Mouse (Mus musculus): ENCODE measurements at regions not wholly inside any gene's neighbourhood (a gene's known extent, or its start where the extent isn't known, plus 50 kb on each side); places are given as distances from the start of the nearest gene placed in this dataset.

DNA sequence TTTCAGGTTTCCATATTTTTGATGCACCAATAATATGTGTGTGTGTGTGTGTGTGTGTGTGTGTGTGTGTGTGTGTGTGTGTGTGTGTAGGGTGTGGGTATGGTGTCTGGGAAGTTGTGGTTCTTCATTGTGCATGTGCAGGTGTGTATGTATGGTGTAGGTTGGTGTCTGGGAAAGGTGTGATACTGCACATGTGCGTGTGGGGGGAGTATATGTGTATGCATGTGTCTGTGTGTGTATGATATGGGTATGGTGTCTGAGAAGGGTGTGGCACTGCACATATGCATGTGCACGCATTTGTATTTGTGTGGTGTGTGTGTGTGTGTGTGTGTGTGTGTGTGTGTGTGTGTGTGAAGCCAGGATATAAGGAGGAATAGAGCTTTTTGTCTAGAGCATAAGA is 99.6 kb downstream of the Arl4a start:
- no peak for DNase-seq (ENCODE audit: extremely low read depth, low read depth, low spot score)
- Histone ChIP-seq H3K27ac (replicated peaks; ENCODE audit: insufficient read depth, low read depth, low read length) (no peak overlapping the region), H3K27me3 (ENCODE audit: control insufficient read depth, insufficient read depth, low read length) (no peaks in the 10 kb centered on the region), H3K4me1 (ENCODE audit: control insufficient read depth, insufficient read depth, low read length) (no peaks in the 10 kb centered on the region), H3K4me3 (ENCODE audit: insufficient read depth, low read depth, low read length) (no peak overlapping the region), H3K36me3 (ENCODE audit: control insufficient read depth, insufficient read depth, low read length) (no peaks in the 10 kb centered on the region), H3K79me2 (ENCODE audit: control insufficient read depth, insufficient read depth, low read length) (no peaks in the 10 kb centered on the region), H3K9ac (ENCODE audit: low read depth, low read length) (no peak overlapping the region)
- TF ChIP-seq POLR2A (IDR thresholded peaks at IDR 0.05; ENCODE audit: extremely low read depth, insufficient read depth, low read length) (no peak), CTCF (IDR thresholded peaks at IDR 0.05; ENCODE audit: low read depth, low read length) (no peak)
- WGBS, result 94% methylated on average over 2 of the region's 2 CpGs

DNA sequence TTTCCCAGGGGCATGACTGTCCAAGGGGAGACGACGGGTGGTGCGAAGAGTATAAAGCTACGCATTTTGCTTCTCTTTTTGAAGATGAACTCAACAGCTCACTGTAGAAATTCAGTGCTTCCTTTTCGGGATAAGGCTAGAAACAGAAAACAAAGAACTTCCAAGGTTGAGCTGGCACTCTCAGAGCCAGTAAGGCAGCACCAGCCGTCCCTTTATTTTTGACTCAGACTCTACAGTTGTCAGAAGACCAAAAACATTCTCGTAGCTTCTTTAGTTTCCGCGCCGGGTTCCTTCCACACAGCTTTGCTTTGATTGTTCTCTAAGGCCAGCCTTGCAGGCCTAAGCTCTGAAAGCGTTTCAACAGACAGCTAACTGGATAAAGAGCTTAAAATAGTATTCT is 101.5 kb downstream of the Arl4a start:
- WGBS, result 93% methylated on average over 11 of the region's 11 CpGs
- TF ChIP-seq CTCF (IDR thresholded peaks at IDR 0.05; ENCODE audit: low read depth, low read length) (no peak), POLR2A (IDR thresholded peaks at IDR 0.05; ENCODE audit: extremely low read depth, insufficient read depth, low read length) (no peak)
- Histone ChIP-seq H3K27me3 (ENCODE audit: control insufficient read depth, insufficient read depth, low read length) (no peaks in the 10 kb centered on the region), H3K9ac (ENCODE audit: low read depth, low read length) (no peak overlapping the region), H3K27ac (replicated peaks; ENCODE audit: insufficient read depth, low read depth, low read length) (no peak overlapping the region), H3K36me3 (ENCODE audit: control insufficient read depth, insufficient read depth, low read length) (no peaks in the 10 kb centered on the region), H3K4me1 (ENCODE audit: control insufficient read depth, insufficient read depth, low read length) (peaks cover 1% of the 10 kb centered on the region; the same call in 1 of the 2 replicates), H3K79me2 (ENCODE audit: control insufficient read depth, insufficient read depth, low read length) (no peaks in the 10 kb centered on the region), H3K4me3 (ENCODE audit: insufficient read depth, low read depth, low read length) (no peak overlapping the region)
- no peak for DNase-seq (ENCODE audit: extremely low read depth, low read depth, low spot score)

DNA sequence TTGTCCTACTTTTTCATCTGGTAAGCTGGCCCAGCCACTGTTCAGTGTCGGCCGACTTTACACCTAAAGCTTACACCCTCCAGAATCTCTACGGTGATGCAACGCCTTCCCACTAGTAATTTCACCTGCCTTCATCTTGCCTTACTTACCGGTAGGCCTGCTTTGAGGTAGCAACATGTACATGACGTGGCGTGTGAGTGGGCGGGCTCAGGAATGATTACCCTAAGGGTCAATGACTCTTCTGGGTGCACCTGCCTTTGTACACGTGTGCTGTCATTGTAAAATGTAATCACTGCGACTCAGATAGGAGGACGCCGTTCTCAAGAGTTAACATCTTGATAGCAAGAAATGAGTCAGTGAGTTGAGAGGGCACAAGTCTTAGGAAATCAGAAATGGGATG is 102.0 kb downstream of the Arl4a start:
- WGBS, result 88% methylated on average over 12 of the region's 12 CpGs
- DNase-seq (ENCODE audit: extremely low read depth, low read depth, low spot score), result no peak
- Histone ChIP-seq H3K27me3 (ENCODE audit: control insufficient read depth, insufficient read depth, low read length) (no peaks in the 10 kb centered on the region), H3K36me3 (ENCODE audit: control insufficient read depth, insufficient read depth, low read length) (no peaks in the 10 kb centered on the region), H3K9ac (ENCODE audit: low read depth, low read length) (no peak overlapping the region), H3K79me2 (ENCODE audit: control insufficient read depth, insufficient read depth, low read length) (no peaks in the 10 kb centered on the region), H3K4me3 (ENCODE audit: insufficient read depth, low read depth, low read length) (no peak overlapping the region), H3K4me1 (ENCODE audit: control insufficient read depth, insufficient read depth, low read length) (peaks cover 2% of the 10 kb centered on the region; the same call in 1 of the 2 replicates), H3K27ac (replicated peaks; ENCODE audit: insufficient read depth, low read depth, low read length) (no peak overlapping the region)
- no peak for TF ChIP-seq CTCF (IDR thresholded peaks at IDR 0.05; ENCODE audit: low read depth, low read length)
- no peak for TF ChIP-seq POLR2A (IDR thresholded peaks at IDR 0.05; ENCODE audit: extremely low read depth, insufficient read depth, low read length)

- Histone ChIP-seq H3K9ac (ENCODE audit: low read depth, low read length) (no peak overlapping the region), H3K27ac (replicated peaks; ENCODE audit: insufficient read depth, low read depth, low read length) (no peak overlapping the region)
- TF ChIP-seq CTCF (IDR thresholded peaks at IDR 0.05; ENCODE audit: low read depth, low read length) (no peak), POLR2A (IDR thresholded peaks at IDR 0.05; ENCODE audit: extremely low read depth, insufficient read depth, low read length) (no peak)
Observed at GRCm38 (mm10) chr12:39934877-39935276, 102.9 kb downstream of the Arl4a start.

DNA sequence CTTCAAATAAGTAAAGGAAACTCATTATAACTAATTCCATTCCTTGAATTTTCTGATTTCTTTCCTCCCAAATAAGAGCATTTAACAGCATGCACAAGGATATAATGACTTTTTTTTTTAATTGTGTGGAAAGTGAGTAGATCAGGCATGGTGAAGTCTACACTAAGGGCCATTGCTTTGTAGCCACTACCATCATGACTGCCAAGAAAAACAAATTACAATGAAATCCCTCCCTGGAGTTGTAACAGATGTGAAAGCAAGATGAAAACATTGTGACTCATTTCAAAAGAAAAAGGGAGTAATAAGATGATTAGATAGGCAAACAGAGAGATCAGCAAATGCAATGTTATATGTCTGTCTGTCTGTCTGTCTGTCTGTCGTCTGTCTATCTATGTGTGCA is 106.6 kb downstream of the Arl4a start:
- H3K27me3 ChIP-seq (ENCODE audit: control insufficient read depth, insufficient read depth, low read length), result no peaks in the 10 kb centered on the region
- no peak overlapping the region for H3K27ac ChIP-seq (replicated peaks; ENCODE audit: insufficient read depth, low read depth, low read length)
- H3K36me3 ChIP-seq (ENCODE audit: control insufficient read depth, insufficient read depth, low read length), result no peaks in the 10 kb centered on the region
- H3K79me2 ChIP-seq (ENCODE audit: control insufficient read depth, insufficient read depth, low read length), result no peaks in the 10 kb centered on the region
- H3K9ac ChIP-seq (ENCODE audit: low read depth, low read length), result no peak overlapping the region
- H3K4me3 ChIP-seq (ENCODE audit: insufficient read depth, low read depth, low read length), result no peak overlapping the region
- H3K4me1 ChIP-seq (ENCODE audit: control insufficient read depth, insufficient read depth, low read length), result peaks cover 2% of the 10 kb centered on the region; the same call in 1 of the 2 replicates
- no peak for TF ChIP-seq POLR2A (IDR thresholded peaks at IDR 0.05; ENCODE audit: extremely low read depth, insufficient read depth, low read length)
- no peak for TF ChIP-seq CTCF (IDR thresholded peaks at IDR 0.05; ENCODE audit: low read depth, low read length)
- no peak for DNase-seq (ENCODE audit: extremely low read depth, low read depth, low spot score)
- WGBS, result 23% methylated on average over 1 of the region's 1 CpGs

More at GRCm38 (mm10) chr12:39934877-39935276, 102.9 kb downstream of the Arl4a start:
- Histone ChIP-seq H3K36me3 (ENCODE audit: control insufficient read depth, insufficient read depth, low read length) (no peaks in the 10 kb centered on the region), H3K79me2 (ENCODE audit: control insufficient read depth, insufficient read depth, low read length) (no peaks in the 10 kb centered on the region), H3K4me3 (ENCODE audit: insufficient read depth, low read depth, low read length) (no peak overlapping the region), H3K4me1 (ENCODE audit: control insufficient read depth, insufficient read depth, low read length) (peaks cover 2% of the 10 kb centered on the region; the same call in 1 of the 2 replicates), H3K27me3 (ENCODE audit: control insufficient read depth, insufficient read depth, low read length) (no peaks in the 10 kb centered on the region)
- no peak for DNase-seq (ENCODE audit: extremely low read depth, low read depth, low spot score)
- WGBS, result 18% methylated on average over 4 of the region's 4 CpGs

DNA sequence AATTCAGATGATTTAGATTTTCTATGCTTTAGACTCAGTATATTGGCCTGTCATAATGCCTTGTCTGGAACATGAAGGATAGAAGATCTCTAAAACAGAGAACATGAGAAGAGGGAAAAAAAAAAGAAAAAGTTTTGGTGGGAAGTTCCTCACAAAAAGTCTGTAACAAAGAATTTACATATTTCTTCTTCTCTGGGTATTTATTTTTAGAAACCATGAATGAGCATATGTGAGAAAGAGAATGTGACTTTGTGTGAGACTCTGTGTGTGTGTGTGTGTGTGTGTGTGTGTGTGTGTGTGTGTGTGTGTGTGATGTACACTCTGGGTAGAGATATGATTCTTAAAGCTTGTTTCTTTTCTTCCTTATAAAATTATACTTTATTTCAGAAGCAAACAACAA is 109.9 kb downstream of the Arl4a start:
- no peaks in the 10 kb centered on the region for H3K36me3 ChIP-seq (ENCODE audit: control insufficient read depth, insufficient read depth, low read length)
- no peaks in the 10 kb centered on the region for H3K79me2 ChIP-seq (ENCODE audit: control insufficient read depth, insufficient read depth, low read length)

More for the DNA sequence above, 109.9 kb downstream of the Arl4a start:
- H3K4me3 ChIP-seq (ENCODE audit: insufficient read depth, low read depth, low read length), result no peak overlapping the region
- no peak overlapping the region for H3K27ac ChIP-seq (replicated peaks; ENCODE audit: insufficient read depth, low read depth, low read length)
- peaks cover 2% of the 10 kb centered on the region; the same call in 1 of the 2 replicates for H3K4me1 ChIP-seq (ENCODE audit: control insufficient read depth, insufficient read depth, low read length)
- DNase-seq (ENCODE audit: extremely low read depth, low read depth, low spot score), result no peak
- H3K27me3 ChIP-seq (ENCODE audit: control insufficient read depth, insufficient read depth, low read length), result no peaks in the 10 kb centered on the region
- no peak overlapping the region for H3K9ac ChIP-seq (ENCODE audit: low read depth, low read length)
- TF ChIP-seq CTCF (IDR thresholded peaks at IDR 0.05; ENCODE audit: low read depth, low read length) (no peak), POLR2A (IDR thresholded peaks at IDR 0.05; ENCODE audit: extremely low read depth, insufficient read depth, low read length) (no peak)
